Mouse (Mus musculus) thymus, postnatal 25 days (tissue): ENCODE measurements around the gene Slc25a4.
A peak's percentile ranks its signal among the peaks of the same experiment; 100 is the strongest.
"Not testable (repeated sequence)": the region's sequence is repeated elsewhere in the genome, so short reads cannot be mapped to it uniquely, and the experiment has no call there.

ENCODE experiments used
- DNase-seq: peaks from one replicate; pipeline ENCODE4 v3.0.0; 2022

The Slc25a4 gene

DNA sequence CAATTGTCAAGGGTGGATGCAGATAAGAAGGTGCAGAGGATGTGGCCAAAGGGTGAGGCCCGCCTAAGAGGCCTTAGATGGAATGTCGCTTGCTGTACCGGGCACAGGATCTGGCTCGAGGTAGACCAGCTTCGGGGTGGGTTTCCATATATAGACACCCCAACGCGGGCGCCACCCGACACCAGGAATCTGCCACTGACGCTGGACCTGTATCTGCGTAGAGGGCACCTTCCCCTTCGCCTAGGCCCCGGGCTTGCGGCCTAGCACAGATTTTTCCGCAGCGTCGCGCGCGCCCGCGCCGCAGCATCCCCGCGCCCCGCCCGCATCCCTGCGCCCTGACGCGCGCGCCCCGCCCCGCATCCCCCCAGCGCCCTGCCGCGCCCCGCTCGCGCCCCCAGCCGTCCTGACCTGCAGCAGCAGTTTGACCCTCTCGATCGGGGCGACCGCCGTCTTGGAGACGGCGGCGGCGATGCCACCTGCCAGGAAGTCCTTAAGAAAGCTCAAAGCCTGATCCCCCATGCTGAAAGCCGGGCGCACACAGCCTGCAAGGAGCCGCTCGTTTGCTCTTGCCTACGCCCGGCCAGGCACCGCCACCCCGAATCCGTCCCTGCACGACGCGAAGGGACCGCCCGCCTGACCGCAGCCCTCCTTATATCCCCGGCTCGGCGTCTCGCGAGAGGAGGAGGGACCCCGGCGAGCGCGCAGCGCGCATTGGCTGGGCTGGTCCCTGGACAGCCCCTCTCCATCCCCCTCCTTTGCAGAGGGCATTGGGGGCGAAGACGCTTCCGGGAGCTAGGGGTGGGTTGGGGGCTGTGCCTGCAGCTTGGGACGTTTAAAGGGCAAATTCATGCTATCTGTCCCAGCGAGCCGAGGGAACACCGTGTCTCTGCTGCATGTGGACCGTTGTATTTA, at the start of gene Slc25a4:
TSS of gene Slc25a4 (minus strand) at position 881 of the 912 bp plus-strand sequence.
- peak; percentile 97 for DNase-seq

DNA sequence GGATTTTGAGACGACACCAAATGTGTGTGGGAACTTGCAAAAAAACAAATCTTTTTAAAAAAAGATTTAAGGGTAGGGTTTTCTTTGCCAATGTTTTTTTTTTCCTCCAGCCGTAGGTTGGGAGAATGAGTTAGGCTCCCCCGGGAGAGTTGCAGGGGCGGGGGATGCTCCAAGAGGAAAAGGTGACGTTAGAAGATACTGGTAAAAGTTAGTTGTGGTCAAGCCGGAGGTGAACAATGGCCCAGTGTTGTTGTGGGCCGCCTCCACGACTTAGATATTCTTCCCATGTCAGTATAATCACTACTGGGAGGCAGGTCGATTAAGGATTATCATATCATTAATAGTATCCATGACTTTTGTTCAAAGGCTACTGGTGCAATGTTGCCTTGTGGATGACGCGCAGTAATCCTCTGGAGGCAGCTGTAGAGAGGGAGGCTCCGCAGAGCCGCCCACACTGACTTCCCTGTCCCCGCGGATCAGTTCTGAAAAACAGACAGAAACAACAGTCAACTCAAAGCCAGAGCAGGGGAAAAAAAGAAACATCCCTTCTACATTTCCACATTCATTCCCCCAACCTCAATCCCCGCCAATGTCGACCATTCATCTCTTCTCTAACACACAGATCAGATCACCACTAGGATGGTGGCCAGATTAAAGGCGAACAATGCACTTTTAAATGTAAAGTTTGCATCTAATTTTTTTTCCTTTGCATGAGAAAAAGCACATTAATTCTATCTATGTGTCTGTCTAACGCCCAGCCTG, 47.0 kb upstream of the Slc25a4 start:
- no peak for DNase-seq

DNA sequence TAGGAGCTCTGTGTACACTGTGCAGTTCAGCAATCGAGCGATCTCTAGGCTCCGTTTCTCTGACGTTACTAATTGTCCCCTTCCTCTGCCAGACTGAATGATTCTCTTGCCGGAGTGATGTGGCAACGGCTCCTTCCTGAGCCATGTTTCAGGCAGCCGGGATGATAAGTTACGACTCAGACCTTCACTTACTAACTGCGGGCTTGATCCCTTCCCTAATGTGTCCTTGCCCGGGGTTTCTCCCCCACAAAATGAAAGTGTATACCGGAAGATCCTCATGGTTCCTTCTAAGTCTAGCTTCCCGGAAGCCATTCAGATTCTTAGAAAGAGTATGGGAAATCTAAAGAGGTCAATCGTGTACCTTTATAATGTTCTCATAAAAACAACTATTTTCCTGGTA, 41.4 kb upstream of the Slc25a4 start:
- no peak for DNase-seq

GRCm38 (mm10) chr8:46251561-46251960, 40.5 kb upstream of the Slc25a4 start:
- DNase-seq = no peak

DNA sequence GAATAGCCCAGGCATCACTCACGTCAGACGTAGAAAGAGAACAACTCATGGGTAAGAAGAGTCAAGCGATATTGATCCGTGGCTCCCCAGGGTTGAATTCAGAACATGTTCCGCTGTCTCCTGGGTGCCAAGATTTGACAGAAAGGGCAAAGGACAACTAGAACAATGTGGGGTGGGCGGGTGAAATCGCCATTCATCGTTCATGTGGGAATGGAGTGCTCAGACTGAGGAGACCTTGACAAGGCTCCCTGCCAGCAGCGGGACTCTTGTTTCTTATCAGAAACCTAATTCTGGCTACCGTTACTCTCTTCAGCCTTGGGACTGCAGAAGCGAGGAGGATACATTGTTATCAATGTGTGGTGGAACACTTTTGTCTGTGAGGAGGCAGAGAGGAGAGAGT, 35.3 kb upstream of the Slc25a4 start:
- DNase-seq = no peak

GRCm38 (mm10) chr8:46242946-46243345, 31.9 kb upstream of the Slc25a4 start:
- no peak for DNase-seq

GRCm38 (mm10) chr8:46241568-46242374, 30.7 kb upstream of the Slc25a4 start:
- peak; percentile 59 for DNase-seq

DNA sequence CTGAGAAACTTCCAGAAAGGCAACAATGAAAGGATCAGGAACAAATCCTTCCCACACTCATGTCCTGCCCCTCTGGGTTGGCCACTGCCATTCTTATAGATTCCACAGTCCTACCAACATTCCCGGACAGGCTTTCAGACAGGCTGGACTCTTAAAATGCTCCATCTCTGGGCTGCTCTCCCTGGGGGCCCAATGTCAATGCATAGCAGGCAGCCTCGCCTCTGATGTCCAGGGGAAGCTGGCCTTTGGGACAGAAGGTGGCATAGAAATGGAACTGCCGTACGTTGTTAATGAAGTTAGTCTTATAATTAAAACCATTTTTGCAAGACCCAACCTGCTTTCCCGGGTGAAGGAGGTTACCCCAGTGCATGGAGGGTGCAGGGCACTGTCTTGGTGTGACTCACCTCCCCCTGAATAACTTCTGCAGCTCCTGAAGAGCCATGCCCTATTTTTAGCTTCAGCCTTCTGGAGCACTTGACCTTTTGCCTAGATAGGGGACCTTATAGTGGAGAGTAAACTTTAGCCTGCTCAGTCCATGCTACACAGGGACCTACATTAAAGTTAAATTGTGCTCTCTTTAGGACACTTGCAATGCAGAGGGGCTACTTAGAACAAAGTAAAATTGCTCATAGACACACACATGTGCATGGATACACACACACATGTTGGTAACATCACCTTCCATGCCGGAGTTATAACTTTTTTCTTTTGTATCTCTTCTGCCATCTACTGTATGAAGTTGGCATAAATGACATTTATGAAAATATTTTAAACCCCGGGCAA, 25.5 kb upstream of the Slc25a4 start:
- no peak for DNase-seq

- DNase-seq = no peak
Measured at GRCm38 (mm10) chr8:46234736-46235135, 23.7 kb upstream of the Slc25a4 start.

DNA sequence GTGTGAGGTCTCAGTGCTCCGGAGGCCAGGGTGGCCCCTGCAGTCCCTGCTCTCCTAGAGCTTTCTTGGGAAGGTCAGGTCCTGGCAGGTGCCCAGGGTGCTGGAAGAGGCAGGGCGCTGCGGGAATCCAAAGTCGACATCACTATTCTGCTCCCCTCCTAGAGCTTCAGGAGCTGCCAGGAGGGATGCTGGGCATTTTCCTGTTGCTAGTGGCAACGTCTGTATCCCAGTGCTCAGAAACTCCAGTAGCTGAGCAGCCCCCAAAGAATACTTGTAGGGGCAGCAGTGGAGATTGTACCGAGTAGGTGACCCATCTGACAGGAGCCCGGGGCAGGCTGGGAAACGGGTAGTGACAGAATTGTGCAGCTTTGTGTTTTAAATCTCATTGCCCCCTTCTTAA, 21.7 kb upstream of the Slc25a4 start:
- DNase-seq = no peak

DNA sequence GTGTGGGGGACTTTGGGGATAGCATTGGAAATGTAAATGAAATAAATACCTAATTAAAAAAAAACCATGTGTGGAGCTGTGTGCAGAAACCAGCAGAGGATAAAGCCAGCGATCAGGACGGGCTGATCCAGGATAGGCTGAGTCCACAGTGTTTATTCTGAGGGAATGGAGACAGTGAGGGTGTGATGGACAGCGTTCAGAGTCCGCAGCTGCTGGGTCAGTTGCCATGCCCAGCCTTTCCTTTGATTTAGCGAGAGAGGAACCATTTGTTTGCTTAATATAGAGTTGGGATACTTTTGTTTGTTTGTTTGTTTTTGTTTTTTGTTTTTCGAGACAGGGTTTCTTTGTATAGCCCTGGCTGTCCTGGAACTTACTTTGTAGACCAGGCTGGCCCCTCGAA, 20.9 kb upstream of the Slc25a4 start:
- DNase-seq = not testable (repeated sequence)

DNA sequence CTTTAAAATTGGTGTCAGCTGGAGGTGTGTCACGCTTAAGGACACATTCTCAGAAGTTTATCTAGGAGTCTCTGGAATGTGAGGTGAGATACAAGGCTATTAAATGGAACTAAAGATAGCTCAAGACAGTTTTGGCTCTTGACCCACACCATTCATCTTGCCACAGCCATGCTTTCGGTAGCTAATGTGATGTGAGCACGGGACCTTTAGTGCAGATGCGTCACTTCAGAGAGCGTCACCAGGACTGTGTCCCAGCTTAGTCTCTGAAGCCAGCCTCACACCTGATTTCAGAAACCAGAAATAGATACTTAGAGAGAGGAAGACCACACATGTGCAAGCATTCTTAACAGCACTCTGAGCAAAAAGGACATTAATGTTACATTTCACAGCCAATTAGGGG, 15.5 kb upstream of the Slc25a4 start:
- DNase-seq = no peak

DNA sequence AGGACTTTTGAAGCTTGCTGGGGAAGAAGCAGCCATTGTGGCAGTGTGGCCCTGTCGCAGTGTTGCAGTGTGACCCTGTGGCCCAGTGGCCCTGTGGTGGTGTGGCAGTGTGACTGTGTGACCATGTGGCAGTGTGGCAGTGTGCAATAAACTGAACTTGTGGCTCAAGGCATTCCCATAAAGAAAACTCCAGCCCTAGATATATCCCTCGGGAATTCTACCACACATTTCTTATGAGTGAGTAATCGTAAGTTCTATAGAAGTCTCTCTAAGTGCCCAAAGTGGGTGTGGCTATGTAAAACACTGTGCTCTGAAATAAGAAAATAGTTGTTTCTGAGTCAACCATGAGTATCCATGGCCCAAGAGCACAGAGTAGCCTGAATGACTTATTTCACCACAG, 14.4 kb upstream of the Slc25a4 start:
- no peak for DNase-seq

DNA sequence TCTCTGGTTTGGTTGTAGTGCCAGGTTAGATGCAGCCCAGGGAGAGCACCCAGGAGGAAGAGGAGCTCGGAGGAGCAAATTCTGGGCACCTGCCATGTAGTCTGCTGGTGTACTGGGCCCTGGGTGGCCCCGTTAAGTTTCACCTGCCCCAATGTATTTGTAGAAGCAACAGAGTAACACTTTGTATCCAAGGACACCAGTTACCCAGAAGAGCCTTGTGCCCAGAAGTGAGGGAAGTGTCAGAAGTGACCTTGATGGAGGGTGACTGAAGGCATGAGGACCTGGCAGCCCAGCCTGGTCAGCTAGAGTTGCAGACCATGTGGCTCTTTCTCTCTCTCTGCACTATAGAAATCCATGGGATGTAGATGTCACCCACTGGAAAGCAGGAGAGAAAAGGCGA, 9.5 kb upstream of the Slc25a4 start:
- no peak for DNase-seq

DNA sequence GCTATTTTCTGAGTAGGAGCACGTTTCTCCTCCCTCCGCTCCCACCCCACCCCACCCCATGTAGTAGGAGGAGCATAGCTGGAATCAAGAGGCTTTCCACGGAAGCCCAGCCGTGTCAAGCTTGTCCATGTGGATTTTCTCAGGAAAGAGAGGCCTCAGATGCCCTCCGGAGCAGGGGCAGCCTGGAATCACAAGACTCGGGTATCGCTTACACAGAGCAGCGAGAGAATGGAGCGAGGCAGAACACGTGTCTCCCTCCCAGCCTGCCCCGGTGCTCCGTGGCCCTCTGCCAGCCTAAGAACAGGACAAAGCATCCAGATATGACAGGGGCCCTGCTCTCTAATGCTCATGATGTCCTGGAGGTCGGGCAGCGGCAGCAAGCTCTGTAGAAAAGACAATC, 5.8 kb upstream of the Slc25a4 start:
- DNase-seq = no peak

DNA sequence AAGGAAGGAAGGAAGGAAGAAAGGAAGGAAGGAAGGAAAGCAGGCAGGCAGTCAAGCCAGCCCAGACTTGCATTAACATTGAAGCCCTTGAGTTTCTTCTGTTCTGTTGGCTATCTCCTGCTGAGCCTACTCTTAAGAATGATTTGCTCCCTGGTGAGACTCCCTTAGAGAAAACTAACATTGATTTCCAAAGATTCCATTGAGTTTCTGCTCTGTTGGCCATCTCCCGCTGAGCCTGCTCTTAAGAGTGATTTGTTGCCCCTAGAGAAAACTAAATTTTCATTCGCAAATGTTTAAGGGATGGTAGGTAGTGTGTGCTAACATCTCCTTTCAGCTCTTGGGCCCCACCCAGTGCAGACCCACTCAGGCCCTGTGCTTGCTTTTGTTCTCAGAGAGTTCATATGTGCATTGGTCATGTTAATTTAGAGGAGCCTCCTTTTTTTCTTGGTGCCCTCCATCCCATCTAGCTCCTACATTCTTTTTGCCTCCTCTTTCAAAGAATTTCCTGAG, 2.9 kb upstream of the Slc25a4 start:
- no peak for DNase-seq

GRCm38 (mm10) chr8:46212194-46212593, 1.1 kb upstream of the Slc25a4 start:
- DNase-seq = no peak

GRCm38 (mm10) chr8:46211611-46212071, 557 bp upstream of the Slc25a4 start:
- peak; percentile 6 for DNase-seq

DNA sequence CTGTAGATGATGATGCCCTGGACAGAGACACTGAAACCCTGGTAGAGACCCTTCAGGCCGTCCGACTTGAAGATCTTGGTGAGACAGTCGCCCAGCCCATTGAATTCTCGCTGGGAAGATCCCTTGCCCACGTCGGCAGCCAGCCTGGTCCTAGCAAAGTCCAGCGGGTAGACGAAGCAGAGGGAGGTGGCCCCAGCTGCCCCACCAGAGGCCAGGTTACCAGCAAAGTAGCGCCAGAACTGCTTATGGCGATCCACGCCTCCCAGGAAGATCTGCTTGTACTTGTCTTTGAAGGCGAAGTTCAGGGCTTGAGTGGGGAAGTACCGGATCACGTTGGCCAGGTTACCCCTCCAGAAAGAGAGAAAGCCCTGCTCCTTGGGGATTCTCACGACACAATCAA, 2.0 kb downstream of the Slc25a4 start:
- DNase-seq = no peak

GRCm38 (mm10) chr8:46208354-46208753, 2.7 kb downstream of the Slc25a4 start:
- DNase-seq = no peak

GRCm38 (mm10) chr8:46206107-46206506, 5.0 kb downstream of the Slc25a4 start:
- no peak for DNase-seq
